Mouse (Mus musculus) retina, embryonic 14.5 days (tissue): ENCODE measurements around the gene Isoc2a.
A peak's percentile ranks its signal among the peaks of the same experiment; 100 is the strongest.

Experiments used
- DNase-seq: peaks from one replicate; pipeline ENCODE4 v3.0.0-alpha.2; 2015; ENCODE audit warnings: low spot score

Gene Isoc2a

DNA sequence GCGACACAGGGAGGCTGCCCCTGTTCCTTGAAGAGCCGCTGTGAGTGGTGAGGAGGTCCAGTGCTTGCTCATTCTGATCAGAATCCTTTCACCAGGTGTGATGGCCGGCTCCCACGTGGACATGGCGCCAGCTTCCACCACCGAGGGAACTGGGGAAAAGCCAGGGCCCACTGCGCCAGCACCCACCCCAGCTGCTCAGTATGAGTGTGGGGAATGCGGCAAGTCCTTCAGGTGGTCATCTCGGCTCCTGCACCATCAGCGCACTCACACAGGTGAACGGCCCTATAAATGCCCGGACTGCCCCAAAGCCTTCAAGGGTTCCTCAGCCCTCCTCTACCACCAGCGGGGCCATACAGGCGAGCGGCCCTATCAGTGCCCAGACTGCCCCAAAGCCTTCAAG lies 41.7 kb downstream of the Isoc2a start:
- no peak for DNase-seq

DNA sequence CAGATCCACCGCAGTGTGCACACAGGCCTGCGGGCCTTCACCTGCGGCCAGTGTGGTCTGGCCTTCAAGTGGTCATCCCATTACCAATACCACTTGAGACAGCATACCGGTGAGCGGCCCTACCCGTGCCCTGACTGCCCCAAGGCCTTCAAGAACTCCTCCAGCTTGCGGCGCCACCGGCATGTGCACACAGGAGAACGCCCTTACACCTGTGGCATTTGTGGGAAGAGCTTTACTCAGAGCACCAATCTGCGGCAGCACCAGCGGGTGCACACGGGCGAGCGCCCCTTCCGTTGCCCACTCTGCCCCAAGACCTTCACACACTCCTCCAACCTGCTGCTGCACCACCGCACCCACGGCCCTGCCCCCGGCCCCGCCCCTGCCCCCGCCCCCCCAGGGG lies 42.1 kb downstream of the Isoc2a start:
- no peak for DNase-seq

GRCm38 (mm10) chr7:4919971-4920370 lies 43.0 kb downstream of the Isoc2a start:
- no peak for DNase-seq

DNA sequence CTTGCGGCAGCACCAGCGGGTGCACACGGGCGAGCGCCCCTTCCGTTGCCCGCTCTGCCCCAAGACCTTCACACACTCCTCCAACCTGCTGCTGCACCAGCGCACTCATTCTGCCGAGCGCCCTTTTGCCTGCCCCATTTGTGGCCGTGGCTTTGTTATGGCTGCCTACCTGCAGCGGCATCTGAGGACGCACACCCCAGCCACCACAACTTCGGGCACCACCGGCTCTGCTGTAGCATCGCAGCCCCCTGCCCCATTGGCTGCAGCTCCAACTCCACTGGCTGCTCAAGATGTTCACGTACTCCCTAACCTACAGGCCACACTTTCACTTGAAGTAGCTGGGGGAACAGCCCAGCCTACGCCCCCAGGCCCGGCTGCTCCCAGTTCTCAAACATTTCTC lies 43.5 kb downstream of the Isoc2a start:
- DNase-seq = no peak

DNA sequence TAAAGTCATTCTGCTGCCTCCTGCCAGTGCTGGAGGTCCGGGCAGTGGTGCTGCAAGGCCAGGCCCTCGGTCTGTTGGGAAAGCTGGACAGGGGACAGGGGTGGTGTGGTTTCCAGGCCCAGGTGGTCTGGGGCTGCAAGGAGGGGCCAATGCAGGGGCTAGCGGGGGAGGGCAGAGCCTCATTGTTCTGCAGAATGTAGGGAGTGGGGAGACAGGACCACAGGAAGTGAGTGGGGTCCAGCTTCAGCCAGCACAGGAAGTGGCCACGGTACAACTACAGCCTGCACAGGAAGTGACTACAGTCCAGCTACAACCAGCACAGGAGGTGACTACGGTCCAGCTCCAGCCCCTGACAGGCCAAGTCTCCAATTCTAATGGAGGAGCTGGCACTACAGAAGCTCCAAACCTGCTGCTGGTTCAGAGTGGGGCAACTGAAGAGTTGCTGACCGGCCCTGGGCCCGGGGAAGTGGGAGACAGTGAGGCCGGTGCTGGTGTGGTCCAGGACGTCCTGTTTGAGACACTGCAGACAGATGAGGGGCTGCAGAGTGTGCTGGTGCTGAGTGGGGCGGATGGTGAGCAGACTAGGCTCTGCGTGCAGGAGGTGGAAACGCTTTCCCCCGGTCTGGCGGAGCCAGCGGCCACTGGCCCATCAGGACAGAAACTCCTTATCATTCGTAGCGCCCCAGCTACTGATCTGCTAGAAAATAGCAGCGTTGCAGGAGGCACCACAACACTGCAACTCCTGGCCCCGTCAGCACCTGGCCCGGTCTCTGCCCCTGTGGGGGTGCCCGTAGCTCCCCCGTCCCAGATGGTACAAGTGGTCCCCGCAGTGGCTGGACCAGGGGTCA lies 44.2 kb downstream of the Isoc2a start:
- DNase-seq = no peak

DNA sequence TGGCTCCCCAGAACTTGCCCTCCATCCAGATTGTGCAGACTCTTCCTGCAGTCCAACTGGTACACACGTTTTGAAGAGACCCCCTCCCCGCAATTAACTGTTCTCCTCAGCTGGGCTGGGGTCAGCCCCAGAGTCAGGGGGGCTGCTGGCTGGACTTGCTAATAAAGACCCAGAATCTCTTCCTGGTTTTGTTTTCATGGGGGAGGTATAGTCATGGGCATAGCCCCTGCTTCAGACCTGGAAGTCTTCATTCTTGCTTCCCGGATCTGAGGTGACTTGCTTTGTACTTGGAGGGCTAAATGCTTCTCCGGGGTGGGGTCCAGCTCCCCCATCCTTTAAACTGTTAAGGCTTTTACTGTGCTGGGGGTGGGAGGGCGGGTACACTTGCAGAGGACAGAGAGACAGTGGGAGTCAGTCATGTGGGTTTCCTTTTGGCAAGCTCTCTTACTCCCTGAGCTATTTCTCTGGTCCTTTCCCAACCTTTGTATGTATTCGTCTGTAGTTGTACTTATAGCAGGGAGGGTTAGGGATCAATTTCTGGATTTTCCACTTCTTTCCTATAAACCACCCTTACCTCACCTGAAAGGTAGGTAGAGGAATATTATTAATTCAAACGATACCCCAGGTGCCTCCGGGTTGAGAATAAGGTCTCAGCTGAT lies 45.0 kb downstream of the Isoc2a start, which contains the start of gene Nat14:
Gene Nat14 (plus strand): TSS at position 205 of the 659 bp plus-strand sequence.
- DNase-seq = no peak

- peak; percentile 89 for DNase-seq
Observed at GRCm38 (mm10) chr7:4922508-4922907, 45.6 kb downstream of the Isoc2a start.

DNA sequence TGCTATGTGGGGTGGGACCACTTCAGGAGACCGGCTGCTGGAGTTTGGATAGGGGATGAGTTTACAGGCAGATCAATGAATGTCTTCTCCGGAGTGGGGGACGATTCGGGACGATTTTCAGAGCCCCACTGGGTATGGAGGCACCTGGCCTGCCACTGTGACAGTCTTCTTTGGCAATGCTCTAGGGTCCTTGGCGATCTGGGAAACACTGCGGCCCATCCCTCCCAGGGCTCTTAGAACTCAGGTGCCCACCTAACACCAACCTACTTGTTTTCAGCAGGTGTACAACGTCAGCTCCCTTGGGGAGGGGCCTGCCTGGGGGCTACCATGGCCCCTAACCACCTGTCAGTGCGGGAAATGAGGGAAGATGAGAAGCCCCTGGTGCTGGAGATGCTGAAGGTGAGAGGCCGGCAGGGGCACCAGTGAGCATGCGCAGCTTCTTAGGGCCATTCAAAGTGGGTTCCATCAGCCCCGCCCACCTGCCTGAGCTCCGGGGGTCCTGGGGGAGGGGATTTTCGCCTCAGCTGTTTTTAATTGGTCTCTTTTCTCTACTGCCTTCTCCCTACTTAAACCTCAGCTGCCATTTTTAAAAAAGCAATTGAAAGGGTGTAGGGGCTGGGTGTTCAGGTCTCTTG lies 46.1 kb downstream of the Isoc2a start:
- peak; percentile 91 for DNase-seq

DNA sequence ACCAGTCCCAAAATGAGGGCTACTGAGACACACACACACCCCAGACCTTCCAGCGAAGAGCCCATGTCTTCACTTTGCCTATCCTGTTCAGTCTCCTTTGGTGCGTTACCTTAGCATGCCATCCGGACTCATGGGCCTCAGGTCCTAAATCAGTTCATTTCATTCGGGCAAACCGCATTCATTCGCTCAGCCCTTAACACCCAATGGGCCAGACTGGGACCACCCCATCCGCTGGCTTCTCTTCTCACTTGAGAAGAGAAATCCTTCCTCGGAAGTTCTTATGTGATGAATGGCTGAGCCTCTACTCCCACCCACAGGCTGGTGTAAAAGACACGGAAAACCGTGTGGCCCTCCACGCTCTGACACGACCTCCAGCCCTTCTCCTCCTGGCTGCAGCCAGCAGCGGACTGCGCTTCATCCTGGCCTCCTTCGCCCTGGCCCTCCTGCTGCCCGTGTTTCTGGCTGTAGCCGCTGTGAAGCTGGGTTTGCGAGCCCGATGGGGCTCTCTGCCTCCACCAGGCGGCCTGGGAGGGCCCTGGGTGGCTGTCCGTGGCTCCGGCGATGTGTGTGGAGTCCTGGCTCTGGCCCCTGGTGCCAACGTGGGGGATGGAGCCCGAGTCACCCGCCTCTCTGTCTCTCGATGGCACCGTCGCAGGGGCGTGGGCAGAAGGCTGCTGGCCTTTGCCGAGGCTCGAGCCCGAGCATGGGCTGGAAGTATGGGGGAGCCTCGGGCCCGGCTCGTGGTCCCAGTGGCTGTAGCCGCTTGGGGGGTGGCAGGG lies 46.8 kb downstream of the Isoc2a start:
- DNase-seq = peak; percentile 55

- peak; percentile 46 for DNase-seq
Observed at GRCm38 (mm10) chr7:4924483-4924882, 47.5 kb downstream of the Isoc2a start.

- peak; percentile 51 for DNase-seq
Observed at GRCm38 (mm10) chr7:4924891-4925301, 47.9 kb downstream of the Isoc2a start.

DNA sequence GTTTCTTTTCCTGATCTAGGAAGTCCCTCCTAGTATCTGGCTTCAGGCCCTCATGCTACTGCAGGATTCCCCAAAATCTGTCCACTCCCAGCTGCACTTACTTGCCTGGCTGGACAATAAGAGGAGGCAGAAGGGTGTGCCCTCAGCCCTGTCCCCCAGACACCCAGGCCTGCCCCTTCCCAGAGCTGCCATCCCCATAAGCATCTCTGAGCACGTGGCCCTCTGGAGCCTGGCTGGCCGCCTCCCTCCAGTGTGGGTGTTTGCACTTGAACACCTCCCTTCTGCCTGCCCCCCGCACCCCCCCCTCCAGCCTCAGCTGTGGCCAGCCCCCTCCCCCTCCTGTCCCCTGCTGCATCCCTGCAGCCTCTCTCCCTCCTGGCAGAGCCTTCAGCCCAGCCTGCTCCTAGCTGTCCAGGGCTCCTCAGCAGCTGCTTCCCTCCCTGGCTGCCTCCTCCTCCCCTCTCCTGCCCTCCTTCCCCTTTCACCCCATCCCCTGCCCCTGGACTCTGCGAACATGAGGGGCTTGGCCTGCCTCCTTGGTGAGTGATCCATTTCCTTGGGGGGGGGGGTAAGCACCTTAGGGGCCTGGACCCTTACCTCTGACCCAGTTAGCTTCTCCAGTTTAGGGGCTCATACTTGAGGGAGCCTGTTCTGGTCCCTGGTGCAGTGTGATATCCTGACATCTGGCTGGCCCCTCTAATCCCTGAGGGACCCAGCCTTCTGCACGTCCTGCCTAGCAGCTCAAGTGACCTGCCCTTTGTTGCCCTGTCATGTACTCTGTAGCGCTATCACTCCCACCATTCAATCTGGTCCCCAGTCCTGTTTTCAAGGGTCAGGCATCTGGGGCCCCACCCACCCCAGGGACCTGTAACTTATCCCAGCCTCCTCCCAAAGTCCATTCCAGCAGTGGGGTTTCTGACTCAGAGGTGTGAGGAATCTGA lies 48.8 kb downstream of the Isoc2a start, which contains the start of gene Ssc5d:
Gene Ssc5d (plus strand): TSS at position 345 of the 941 bp plus-strand sequence.
- peak; percentile 65 for DNase-seq

DNA sequence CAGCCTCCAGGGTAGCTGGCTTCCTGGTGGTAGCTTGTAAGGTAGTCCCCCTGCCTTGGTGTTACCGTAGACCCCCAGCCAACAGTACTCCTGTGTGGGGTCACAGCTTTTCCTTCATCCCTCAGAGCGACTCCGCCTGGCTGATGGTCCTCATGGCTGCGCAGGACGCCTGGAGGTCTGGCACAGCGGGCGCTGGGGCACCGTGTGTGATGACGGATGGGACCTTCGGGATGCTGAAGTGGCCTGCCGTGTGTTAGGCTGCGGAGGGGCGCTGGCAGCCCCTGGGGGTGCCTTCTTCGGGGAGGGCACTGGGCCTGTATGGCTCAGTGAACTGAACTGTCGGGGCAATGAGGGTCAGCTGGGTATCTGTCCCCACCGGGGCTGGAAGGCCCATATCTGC lies 49.9 kb downstream of the Isoc2a start:
- DNase-seq = no peak

GRCm38 (mm10) chr7:4927711-4928110 lies 50.8 kb downstream of the Isoc2a start:
- DNase-seq = no peak

DNA sequence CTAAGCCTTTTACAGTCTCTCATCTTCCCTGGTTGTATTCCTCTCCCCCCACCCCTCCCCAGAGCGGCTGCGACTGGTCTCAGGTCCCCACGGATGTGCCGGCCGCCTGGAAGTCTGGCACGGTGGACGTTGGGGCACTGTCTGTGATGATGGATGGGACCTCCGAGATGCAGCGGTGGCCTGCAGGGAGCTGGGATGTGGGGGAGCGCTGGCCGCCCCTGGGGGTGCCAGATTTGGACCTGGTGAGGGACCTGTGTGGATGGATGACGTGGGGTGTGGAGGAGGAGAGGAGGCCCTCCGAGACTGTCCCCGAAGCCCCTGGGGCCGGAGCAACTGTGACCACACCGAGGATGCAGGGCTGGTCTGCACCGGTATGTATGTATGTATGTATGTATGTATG lies 51.4 kb downstream of the Isoc2a start:
- no peak for DNase-seq

DNA sequence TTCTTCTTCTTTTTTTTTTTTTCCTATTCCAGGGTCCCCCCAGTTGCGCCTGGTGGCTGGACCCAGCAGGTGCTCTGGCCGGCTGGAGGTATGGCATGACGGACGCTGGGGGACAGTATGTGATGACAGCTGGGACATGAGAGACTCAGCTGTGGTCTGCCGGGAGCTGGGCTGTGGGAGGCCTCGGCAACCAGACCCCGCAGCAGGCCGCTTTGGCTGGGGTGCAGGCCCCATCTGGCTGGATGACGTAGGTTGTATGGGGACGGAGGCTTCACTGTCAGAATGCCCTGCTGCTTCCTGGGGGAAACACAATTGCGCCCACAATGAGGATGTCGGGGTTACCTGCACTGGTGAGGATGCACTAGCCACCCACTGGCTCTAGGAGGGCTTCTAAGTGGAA lies 56.1 kb downstream of the Isoc2a start:
- no peak for DNase-seq

DNA sequence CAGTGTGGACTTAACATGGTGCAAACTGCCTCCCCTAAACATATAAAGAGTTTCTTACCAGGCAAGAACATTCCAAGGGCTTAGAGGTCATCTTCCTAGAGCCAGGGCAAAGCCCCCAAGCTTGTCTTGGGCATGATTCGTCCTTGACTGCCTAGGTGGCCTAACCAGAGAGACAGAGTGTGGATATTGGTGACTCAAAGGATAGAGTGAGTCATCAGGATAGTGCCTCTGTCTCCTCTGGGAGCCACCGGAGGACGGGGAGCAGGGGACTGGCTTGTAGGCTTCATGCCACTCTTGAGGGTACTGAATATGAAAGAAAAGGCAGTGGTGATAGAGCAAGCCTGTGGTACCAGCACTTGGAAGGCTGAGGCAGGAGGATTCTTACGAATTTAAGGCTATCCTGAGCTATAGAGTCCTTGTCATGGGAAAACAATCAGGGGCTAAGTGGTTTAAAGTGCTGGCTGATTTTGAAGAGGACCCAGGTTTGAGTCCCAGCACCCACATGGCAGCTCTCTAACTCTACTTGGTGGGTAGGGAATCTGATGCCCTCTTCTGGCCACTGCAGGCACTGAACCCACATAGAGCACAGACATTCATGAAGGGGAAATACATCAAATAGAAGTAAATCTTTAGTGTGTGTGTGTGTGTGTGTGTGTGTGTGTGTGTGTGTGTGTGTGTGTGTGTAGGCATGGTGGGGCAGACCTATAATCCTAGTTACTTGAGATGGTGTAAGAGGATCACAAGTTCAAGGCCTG lies 57.4 kb downstream of the Isoc2a start:
- no peak for DNase-seq

DNA sequence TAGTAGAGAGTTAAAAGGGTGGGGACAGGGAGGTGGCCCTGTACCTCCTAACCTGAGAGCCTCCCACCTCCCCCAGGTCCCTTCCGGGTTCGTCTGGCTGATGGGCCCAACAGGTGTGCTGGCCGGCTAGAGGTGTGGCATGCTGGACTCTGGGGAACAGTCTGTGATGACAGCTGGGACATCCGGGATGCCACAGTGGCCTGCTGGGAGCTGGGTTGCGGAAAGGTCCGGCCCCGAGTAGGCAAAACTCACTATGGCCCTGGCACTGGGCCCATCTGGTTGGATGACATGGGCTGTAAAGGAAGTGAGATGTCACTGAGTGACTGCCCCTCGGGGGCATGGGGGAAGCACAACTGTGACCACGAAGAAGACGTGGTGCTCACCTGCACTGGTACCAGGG lies 59.9 kb downstream of the Isoc2a start:
- DNase-seq = no peak

- DNase-seq = no peak
Observed at GRCm38 (mm10) chr7:4937392-4937791, 60.4 kb downstream of the Isoc2a start.

- DNase-seq = peak; percentile 76
Observed at GRCm38 (mm10) chr7:4938456-4938855, 61.5 kb downstream of the Isoc2a start.
